Mouse (Mus musculus): ENCODE data around the gene Ctbp2.

DNA sequence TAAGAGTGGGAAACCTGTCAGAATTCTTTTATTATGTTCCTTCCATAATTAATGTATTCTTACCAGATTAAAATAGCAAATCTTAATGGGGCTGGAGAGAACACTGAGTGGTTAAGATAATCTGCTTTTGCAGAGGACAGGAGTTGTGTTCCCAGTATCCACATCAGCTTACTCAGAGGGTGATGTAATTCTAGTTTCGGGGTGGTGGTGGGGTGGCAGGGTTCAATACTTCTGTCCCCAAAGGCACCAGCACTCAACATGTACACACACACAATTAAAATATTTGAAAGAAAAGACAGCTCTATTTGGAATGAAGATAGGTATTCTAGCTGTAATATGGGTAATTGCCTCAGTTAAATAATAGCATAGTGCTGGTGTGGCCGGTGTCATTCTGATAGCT, 183.6 kb downstream of the Ctbp2 start:
- TF ChIP-seq POLR2A (IDR thresholded peaks at IDR 0.05; ENCODE audit: insufficient read depth, low read depth, low read length) (no peak), CTCF (IDR thresholded peaks at IDR 0.05; ENCODE audit: insufficient read depth, low read depth, low read length) (no peak)

Measured in olfactory bulb, adult 2 months (tissue).